Mouse (Mus musculus): Measurements from ENCODE around the gene Tmtc1. TPM values are rescaled to one million over a fixed set of nuclear protein-coding genes. Genes with fewer than 3 reads are reported as not detected.

Tmtc1 gene
- polyA plus RNA-seq, 1 experiment: not detected

GRCm38 (mm10) chr6:148294506-148294905 lies 149.7 kb downstream of the Tmtc1 start:
- no peaks in the 10 kb centered on the region for H3K9me3 ChIP-seq (ENCODE audit: control insufficient read depth, low read length)
- no peak for TF ChIP-seq TAL1 (IDR thresholded peaks at IDR 0.05; ENCODE audit: low read length)
- H3K4me1 ChIP-seq (ENCODE audit: control insufficient read depth): no peaks in the 10 kb centered on the region
- no peak overlapping the region for H3K4me3 ChIP-seq (replicated peaks)
- H3K36me3 ChIP-seq (ENCODE audit: control insufficient read depth): no peaks in the 10 kb centered on the region
- no peaks in the 10 kb centered on the region for H3K27me3 ChIP-seq (ENCODE audit: control insufficient read depth)

GRCm38 (mm10) chr6:148290865-148291264 lies 153.3 kb downstream of the Tmtc1 start:
- Histone ChIP-seq H3K36me3 (ENCODE audit: control insufficient read depth) (no peaks in the 10 kb centered on the region), H3K27me3 (ENCODE audit: control insufficient read depth) (no peaks in the 10 kb centered on the region), H3K9me3 (ENCODE audit: control insufficient read depth, low read length) (no peaks in the 10 kb centered on the region), H3K4me3 (replicated peaks) (no peak overlapping the region), H3K4me1 (ENCODE audit: control insufficient read depth) (no peaks in the 10 kb centered on the region)
- no peak for TF ChIP-seq GATA1 (IDR thresholded peaks at IDR 0.05; ENCODE audit: low read length)
- TF ChIP-seq TAL1 (IDR thresholded peaks at IDR 0.05; ENCODE audit: low read length): no peak

- Histone ChIP-seq H3K36me3 (ENCODE audit: control insufficient read depth) (no peaks in the 10 kb centered on the region), H3K9me3 (ENCODE audit: control insufficient read depth, low read length) (no peaks in the 10 kb centered on the region), H3K27me3 (ENCODE audit: control insufficient read depth) (no peaks in the 10 kb centered on the region), H3K4me3 (replicated peaks) (no peak overlapping the region), H3K4me1 (ENCODE audit: control insufficient read depth) (no peaks in the 10 kb centered on the region)
- no peak for TF ChIP-seq GATA1 (IDR thresholded peaks at IDR 0.05; ENCODE audit: low read length)
- no peak for TF ChIP-seq TAL1 (IDR thresholded peaks at IDR 0.05; ENCODE audit: low read length)
Measured at GRCm38 (mm10) chr6:148283224-148283881, 160.8 kb downstream of the Tmtc1 start.

- Histone ChIP-seq H3K4me3 (replicated peaks) (no peak overlapping the region), H3K36me3 (ENCODE audit: control insufficient read depth) (no peaks in the 10 kb centered on the region), H3K9me3 (ENCODE audit: control insufficient read depth, low read length) (no peaks in the 10 kb centered on the region), H3K4me1 (ENCODE audit: control insufficient read depth) (no peaks in the 10 kb centered on the region), H3K27me3 (ENCODE audit: control insufficient read depth) (no peaks in the 10 kb centered on the region)
- TF ChIP-seq GATA1 (IDR thresholded peaks at IDR 0.05; ENCODE audit: low read length) (no peak), TAL1 (IDR thresholded peaks at IDR 0.05; ENCODE audit: low read length) (no peak)
Measured at GRCm38 (mm10) chr6:148279240-148279639, 164.9 kb downstream of the Tmtc1 start.

- no peak for TF ChIP-seq TAL1 (IDR thresholded peaks at IDR 0.05; ENCODE audit: low read length)
- no peak for TF ChIP-seq GATA1 (IDR thresholded peaks at IDR 0.05; ENCODE audit: low read length)
- no peaks in the 10 kb centered on the region for H3K27me3 ChIP-seq (ENCODE audit: control insufficient read depth)
- no peak overlapping the region for H3K4me3 ChIP-seq (replicated peaks)
- no peaks in the 10 kb centered on the region for H3K36me3 ChIP-seq (ENCODE audit: control insufficient read depth)
- no peaks in the 10 kb centered on the region for H3K4me1 ChIP-seq (ENCODE audit: control insufficient read depth)
- H3K9me3 ChIP-seq (ENCODE audit: control insufficient read depth, low read length): no peaks in the 10 kb centered on the region
Measured at GRCm38 (mm10) chr6:148276418-148276817, 167.8 kb downstream of the Tmtc1 start.

GRCm38 (mm10) chr6:148275046-148275445 lies 169.1 kb downstream of the Tmtc1 start:
- Histone ChIP-seq H3K27me3 (ENCODE audit: control insufficient read depth) (no peaks in the 10 kb centered on the region), H3K9me3 (ENCODE audit: control insufficient read depth, low read length) (no peaks in the 10 kb centered on the region)
- TF ChIP-seq GATA1 (IDR thresholded peaks at IDR 0.05; ENCODE audit: low read length) (no peak), TAL1 (IDR thresholded peaks at IDR 0.05; ENCODE audit: low read length) (no peak)

GRCm38 (mm10) chr6:148260729-148261101 lies 183.5 kb downstream of the Tmtc1 start:
- Histone ChIP-seq H3K4me1 (ENCODE audit: control insufficient read depth) (peaks cover 2% of the 10 kb centered on the region), H3K9me3 (ENCODE audit: control insufficient read depth, low read length) (no peaks in the 10 kb centered on the region), H3K27me3 (ENCODE audit: control insufficient read depth) (no peaks in the 10 kb centered on the region), H3K36me3 (ENCODE audit: control insufficient read depth) (no peaks in the 10 kb centered on the region), H3K4me3 (replicated peaks) (no peak overlapping the region)
- TF ChIP-seq GATA1 (IDR thresholded peaks at IDR 0.05; ENCODE audit: low read length): no peak

More at GRCm38 (mm10) chr6:148275046-148275445, 169.1 kb downstream of the Tmtc1 start:
- H3K4me1 ChIP-seq (ENCODE audit: control insufficient read depth): no peaks in the 10 kb centered on the region
- H3K4me3 ChIP-seq (replicated peaks): no peak overlapping the region
- H3K36me3 ChIP-seq (ENCODE audit: control insufficient read depth): no peaks in the 10 kb centered on the region

GRCm38 (mm10) chr6:148259979-148260728 lies 184.0 kb downstream of the Tmtc1 start:
- Histone ChIP-seq H3K27me3 (ENCODE audit: control insufficient read depth) (no peaks in the 10 kb centered on the region), H3K4me1 (ENCODE audit: control insufficient read depth) (peaks cover 2% of the 10 kb centered on the region), H3K36me3 (ENCODE audit: control insufficient read depth) (no peaks in the 10 kb centered on the region), H3K4me3 (replicated peaks) (no peak overlapping the region), H3K9me3 (ENCODE audit: control insufficient read depth, low read length) (no peaks in the 10 kb centered on the region)
- TF ChIP-seq TAL1 (IDR thresholded peaks at IDR 0.05; ENCODE audit: low read length): no peak
- TF ChIP-seq GATA1 (IDR thresholded peaks at IDR 0.05; ENCODE audit: low read length): no peak

- Histone ChIP-seq H3K9me3 (ENCODE audit: control insufficient read depth, low read length) (no peaks in the 10 kb centered on the region), H3K36me3 (ENCODE audit: control insufficient read depth) (no peaks in the 10 kb centered on the region), H3K27me3 (ENCODE audit: control insufficient read depth) (no peaks in the 10 kb centered on the region), H3K4me1 (ENCODE audit: control insufficient read depth) (peaks cover 2% of the 10 kb centered on the region), H3K4me3 (replicated peaks) (no peak overlapping the region)
- TF ChIP-seq GATA1 (IDR thresholded peaks at IDR 0.05; ENCODE audit: low read length) (no peak), TAL1 (IDR thresholded peaks at IDR 0.05; ENCODE audit: low read length) (no peak)
Measured at GRCm38 (mm10) chr6:148259074-148259473, 185.1 kb downstream of the Tmtc1 start.

Measured in erythroblast, embryonic 14.5 days (primary cell).